Mouse (Mus musculus) kidney, embryonic 14.5 days (tissue): ENCODE results near the gene Tasp1. TPM values are rescaled to one million over a fixed set of nuclear protein-coding genes. Genes with fewer than 3 reads are reported as not detected.
"Not testable (repeated sequence)": the region's sequence is repeated elsewhere in the genome, so short reads cannot be mapped to it uniquely, and the experiment has no call there.

ENCODE experiments used
- ATAC-seq: fragments of 200-750 bp; cut with Nextera tagmentation; 2 replicates; pipeline ENCODE4 v1.8.0; 2017; ENCODE audit warnings: moderate number of reproducible peaks, mild to moderate bottlenecking, moderate TSS enrichment, moderate library complexity; ENCODE audit not compliant: low FRiP score, low TSS enrichment
- H3K27ac ChIP-seq: fragments of 300-500 bp; sonication (generic); 2 replicates; pipeline ENCODE4 v1.5.1; 2014; ENCODE audit warnings: low read depth, mild to moderate bottlenecking, low read length, moderate library complexity, mixed read lengths
- H3K27me3 ChIP-seq: fragments of 300-500 bp; sonication (generic); 2 replicates; pipeline ENCODE4 v1.6.1; 2014; ENCODE audit warnings: mild to moderate bottlenecking, low read length; ENCODE audit not compliant: control insufficient read depth, insufficient read depth
- H3K36me3 ChIP-seq: fragments of 300-500 bp; sonication (generic); 2 replicates; pipeline ENCODE4 v1.6.1; 2014; ENCODE audit warnings: low read length, mixed read lengths; ENCODE audit not compliant: control insufficient read depth, insufficient read depth
- H3K4me1 ChIP-seq: fragments of 300-500 bp; sonication (generic); 2 replicates; pipeline ENCODE4 v1.6.1; 2014; ENCODE audit warnings: low read length, mixed read lengths; ENCODE audit not compliant: control insufficient read depth, insufficient read depth
- H3K4me2 ChIP-seq: fragments of 300-500 bp; sonication (generic); replicated peaks from 2 replicates; pipeline ENCODE4 v1.6.1; 2014; ENCODE audit warnings: low read depth, mild to moderate bottlenecking, low read length
- H3K4me3 ChIP-seq: fragments of 300-500 bp; sonication (generic); 2 replicates; pipeline ENCODE4 v1.5.1; 2014; ENCODE audit warnings: mild to moderate bottlenecking, low read length
- H3K9ac ChIP-seq: fragments of 300-500 bp; sonication (generic); 2 replicates; pipeline ENCODE4 v1.6.1; 2014; ENCODE audit warnings: low read depth, mild to moderate bottlenecking, low read length, moderate library complexity
- H3K9me3 ChIP-seq: fragments of 300-500 bp; sonication (generic); 2 replicates; pipeline ENCODE4 v1.6.1; 2016; ENCODE audit warnings: low read length; ENCODE audit not compliant: control insufficient read depth
- WGBS: fragments of 180-500 bp; shearing (Covaris S2); extraction: QIAGEN DNeasy Blood & Tissue Kit; methylation state at CpG from one replicate; pipeline ENCODE4 v1.1.7; 2014; 5-methylcytosine and 5-hydroxymethylcytosine counted together
- polyA plus RNA-seq: library from polyadenylated mRNA; unstranded; fragments of >200 nt; fragmentation: Nextera tagmentation; extraction: Ambion mirVana; gene quantifications from 2 replicates; pipeline ENCODE4 v1.2.1, GENCODE M21; 2014

Gene Tasp1
- polyA plus RNA-seq, 1 experiment from 2014 or later = 24.4 TPM

- no peaks in the 10 kb centered on the region for H3K36me3 ChIP-seq
- H3K9me3 ChIP-seq = no peaks in the 10 kb centered on the region
- H3K27ac ChIP-seq = no peak overlapping the region
- no peaks in the 10 kb centered on the region for H3K27me3 ChIP-seq
- WGBS = 89% methylated on average over 7 of the region's 7 CpGs
- no peak overlapping the region for H3K9ac ChIP-seq
- H3K4me1 ChIP-seq = no peaks in the 10 kb centered on the region
- no peak overlapping the region for H3K4me2 ChIP-seq
- ATAC-seq = no peak
- no peak overlapping the region for H3K4me3 ChIP-seq
Observed at GRCm38 (mm10) chr2:139878052-139878621, 188.5 kb downstream of the Tasp1 start.

GRCm38 (mm10) chr2:139875876-139876275 is 190.7 kb downstream of the Tasp1 start:
- WGBS = 69% methylated on average over 3 of the region's 3 CpGs
- no peak for ATAC-seq
- Histone ChIP-seq H3K9me3 (no peaks in the 10 kb centered on the region), H3K27me3 (no peaks in the 10 kb centered on the region), H3K27ac (no peak overlapping the region), H3K4me2 (no peak overlapping the region), H3K36me3 (no peaks in the 10 kb centered on the region), H3K4me1 (no peaks in the 10 kb centered on the region), H3K9ac (no peak overlapping the region), H3K4me3 (no peak overlapping the region)

- Histone ChIP-seq H3K4me2 (no peak overlapping the region), H3K27me3 (no peaks in the 10 kb centered on the region), H3K9ac (no peak overlapping the region), H3K4me3 (no peak overlapping the region), H3K36me3 (no peaks in the 10 kb centered on the region), H3K27ac (no peak overlapping the region), H3K4me1 (no peaks in the 10 kb centered on the region), H3K9me3 (no peaks in the 10 kb centered on the region)
- no peak for ATAC-seq
- 73% methylated on average over 3 of the region's 3 CpGs for WGBS
Observed at GRCm38 (mm10) chr2:139874173-139874572, 192.4 kb downstream of the Tasp1 start.

DNA sequence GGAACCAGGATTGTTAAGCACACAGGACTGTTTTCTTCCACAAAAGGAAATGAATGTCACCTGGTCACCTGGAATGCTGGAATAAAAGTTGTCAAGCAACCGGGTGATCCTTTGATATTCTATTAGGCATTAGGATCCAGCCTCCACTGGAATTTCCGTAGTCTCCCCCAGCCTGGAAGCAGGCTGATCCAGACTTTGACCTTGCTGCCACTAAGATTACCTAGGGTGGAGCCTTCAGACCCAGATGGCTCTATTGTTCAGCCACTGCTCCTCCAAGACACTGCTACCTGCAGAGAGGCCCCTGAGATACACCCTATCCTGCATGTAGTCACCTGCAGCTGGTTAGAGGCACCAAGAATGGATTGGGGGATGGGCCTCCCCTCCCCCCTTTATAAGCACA is 192.8 kb downstream of the Tasp1 start:
- no peaks in the 10 kb centered on the region for H3K36me3 ChIP-seq
- H3K27me3 ChIP-seq = no peaks in the 10 kb centered on the region
- 62% methylated on average over 2 of the region's 2 CpGs for WGBS
- ATAC-seq = peak; percentile 28; the same call in 1 of the 2 replicates
- H3K4me1 ChIP-seq = no peaks in the 10 kb centered on the region
- H3K4me3 ChIP-seq = no peak overlapping the region
- H3K27ac ChIP-seq = no peak overlapping the region
- no peaks in the 10 kb centered on the region for H3K9me3 ChIP-seq
- H3K9ac ChIP-seq = no peak overlapping the region
- H3K4me2 ChIP-seq = no peak overlapping the region

DNA sequence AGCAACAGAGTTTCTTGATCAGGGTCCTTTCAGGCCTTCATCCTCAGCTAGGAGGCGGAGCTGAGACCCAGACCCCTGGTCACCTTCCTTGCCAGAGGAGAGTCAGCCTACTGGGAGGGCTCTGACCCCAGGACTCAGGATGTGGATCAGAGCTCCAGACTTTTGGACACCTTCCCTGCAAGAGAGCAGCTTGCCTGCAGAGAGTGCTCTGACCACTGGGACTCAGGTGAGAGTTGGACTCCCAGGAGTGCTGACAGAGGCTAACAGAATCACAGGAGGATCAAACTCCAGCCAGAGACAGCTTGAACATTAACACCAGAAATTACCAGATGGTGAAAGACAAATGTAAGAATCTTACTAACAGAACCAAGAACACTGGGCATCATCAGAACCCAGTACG is 197.5 kb downstream of the Tasp1 start:
- 96% methylated on average over 2 of the region's 2 CpGs for WGBS
- not testable (repeated sequence) for H3K4me1 ChIP-seq, H3K9ac ChIP-seq, H3K36me3 ChIP-seq, H3K4me3 ChIP-seq, H3K27me3 ChIP-seq, ATAC-seq, H3K4me2 ChIP-seq, H3K9me3 ChIP-seq, H3K27ac ChIP-seq

DNA sequence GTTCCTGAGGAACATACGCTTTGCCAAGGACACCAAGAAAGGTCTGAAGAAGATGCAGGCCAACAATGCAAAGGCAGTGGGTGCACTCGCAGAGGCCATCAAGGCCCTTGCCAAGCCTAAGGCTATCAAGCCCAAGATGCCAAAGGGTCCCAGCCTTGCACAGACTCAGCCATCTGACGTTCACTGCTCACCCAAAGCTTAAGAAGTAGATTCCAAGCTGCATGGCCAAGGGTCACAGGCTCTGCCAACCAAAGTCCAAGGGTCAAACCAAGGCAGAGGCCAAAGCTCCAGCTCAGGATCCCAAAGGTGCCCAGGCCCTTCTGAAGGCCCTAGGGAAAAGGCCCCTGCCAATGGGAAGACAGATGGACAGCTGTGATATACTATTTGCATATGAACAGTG is 203.2 kb downstream of the Tasp1 start:
- H3K9me3 ChIP-seq, H3K4me2 ChIP-seq, ATAC-seq, H3K9ac ChIP-seq, H3K36me3 ChIP-seq, H3K27ac ChIP-seq, H3K4me3 ChIP-seq, H3K27me3 ChIP-seq, H3K4me1 ChIP-seq: not testable (repeated sequence)
- WGBS = 95% methylated on average over 3 of the region's 3 CpGs

- no peak for ATAC-seq
- Histone ChIP-seq H3K9me3 (no peaks in the 10 kb centered on the region), H3K4me1 (no peaks in the 10 kb centered on the region), H3K27me3 (no peaks in the 10 kb centered on the region), H3K4me2 (no peak overlapping the region), H3K27ac (no peak overlapping the region), H3K4me3 (no peak overlapping the region), H3K36me3 (no peaks in the 10 kb centered on the region), H3K9ac (no peak overlapping the region)
- 90% methylated on average over 5 of the region's 5 CpGs for WGBS
Observed at GRCm38 (mm10) chr2:139860133-139860494, 206.5 kb downstream of the Tasp1 start.

DNA sequence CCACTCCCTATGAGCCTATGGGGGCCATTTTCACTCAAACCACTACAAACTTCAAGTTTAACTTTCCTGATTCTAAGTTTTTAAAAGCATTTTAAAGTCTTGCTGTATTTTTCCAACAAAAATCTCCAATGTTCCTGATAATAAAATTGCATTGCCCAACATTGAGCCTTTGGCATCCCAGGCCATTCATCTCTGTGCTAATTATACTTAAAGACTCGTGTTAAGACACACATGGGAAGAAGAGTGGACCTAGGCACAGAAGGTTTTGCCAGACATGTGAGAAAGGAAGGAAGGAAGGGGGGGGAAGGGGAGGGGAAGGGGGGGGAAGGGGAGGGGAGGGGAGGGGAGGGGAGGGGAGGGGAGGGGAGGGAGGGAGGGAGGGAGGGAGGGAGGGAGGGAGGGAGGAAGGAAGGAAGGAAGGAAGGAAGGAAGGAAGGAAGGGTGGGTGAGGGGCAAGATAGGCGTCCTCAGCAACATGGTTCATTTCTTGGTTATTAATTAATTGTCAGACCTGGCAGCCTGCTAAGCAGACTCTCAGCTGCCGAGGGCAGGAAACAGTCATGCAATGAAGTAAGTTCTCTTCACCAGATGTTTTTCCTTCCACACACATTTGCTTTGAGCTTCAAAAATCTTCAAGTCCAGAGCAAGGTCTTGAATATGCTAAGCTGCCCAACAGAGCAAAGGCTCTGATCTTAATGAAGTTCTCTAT is 207.0 kb downstream of the Tasp1 start:
- no peaks in the 10 kb centered on the region for H3K9me3 ChIP-seq
- no peak overlapping the region for H3K27ac ChIP-seq
- H3K4me1 ChIP-seq = no peaks in the 10 kb centered on the region
- H3K9ac ChIP-seq = no peak overlapping the region
- H3K36me3 ChIP-seq = no peaks in the 10 kb centered on the region
- H3K4me2 ChIP-seq = no peak overlapping the region
- 16% methylated on average over 3 of the region's 3 CpGs for WGBS
- no peaks in the 10 kb centered on the region for H3K27me3 ChIP-seq
- peak; percentile 67; the same call in 1 of the 2 replicates for ATAC-seq
- H3K4me3 ChIP-seq = no peak overlapping the region

DNA sequence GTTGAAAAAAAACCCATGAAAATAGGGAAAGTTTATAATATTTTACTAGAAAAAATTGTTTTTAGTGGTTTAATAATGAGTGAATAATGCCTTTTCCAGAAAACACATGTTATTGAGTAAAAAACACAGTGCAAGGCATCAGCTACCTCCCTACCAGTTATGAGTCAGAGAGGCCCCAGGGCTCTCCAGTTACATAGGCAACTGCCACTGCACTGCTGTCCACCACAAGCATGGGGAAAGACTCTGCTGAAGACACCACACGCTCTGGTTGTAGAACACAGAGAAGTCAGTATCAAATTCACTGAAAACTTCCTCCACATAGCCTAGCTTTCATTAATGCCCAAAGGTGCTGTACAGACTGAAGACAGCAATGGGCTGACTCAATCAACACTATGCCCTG is 217.0 kb downstream of the Tasp1 start:
- Histone ChIP-seq H3K27me3 (no peaks in the 10 kb centered on the region), H3K9me3 (no peaks in the 10 kb centered on the region), H3K4me2 (no peak overlapping the region), H3K4me1 (no peaks in the 10 kb centered on the region), H3K27ac (no peak overlapping the region), H3K9ac (no peak overlapping the region), H3K36me3 (no peaks in the 10 kb centered on the region), H3K4me3 (no peak overlapping the region)
- no peak for ATAC-seq
- WGBS = 60% methylated on average over 1 of the region's 1 CpGs
